Mouse (Mus musculus) kidney, adult 2 months (tissue): Measurements from ENCODE around the gene Olfr287. TPM values are rescaled to one million over a fixed set of nuclear protein-coding genes. Genes with fewer than 3 reads are reported as not detected.

Experiments used
- DNase-seq: peaks from one replicate; pipeline ENCODE4 v3.0.0; 2021
- H3K27ac ChIP-seq: fragments of 200-500 bp; 2 replicates; pipeline ENCODE4 v1.5.1; 2012; ENCODE audit warnings: low read depth, low read length, control low read depth, inconsistent platforms; ENCODE audit not compliant: insufficient read depth
- H3K27me3 ChIP-seq: fragments of 200-500 bp; replicated peaks from 2 replicates; pipeline ENCODE4 v1.6.1; 2012; ENCODE audit warnings: mild to moderate bottlenecking, moderate library complexity, low read length, inconsistent platforms; ENCODE audit not compliant: control insufficient read depth, insufficient read depth
- H3K36me3 ChIP-seq: fragments of 200-500 bp; 2 replicates; pipeline ENCODE4 v1.6.1; 2012; ENCODE audit warnings: mild to moderate bottlenecking, moderate library complexity, low read length, inconsistent platforms; ENCODE audit not compliant: control insufficient read depth, insufficient read depth
- H3K4me1 ChIP-seq: fragments of 200-500 bp; 2 replicates; pipeline ENCODE4 v1.6.1; 2011; ENCODE audit warnings: low read length; ENCODE audit not compliant: control insufficient read depth, insufficient read depth
- H3K4me3 ChIP-seq: fragments of 200-500 bp; 2 replicates; pipeline ENCODE4 v1.5.1; 2011; ENCODE audit warnings: mild to moderate bottlenecking, low read depth, low read length, control low read depth; ENCODE audit not compliant: insufficient read depth
- CTCF ChIP-seq: fragments of 200-500 bp; conservative IDR thresholded peaks from 2 replicates; pipeline ENCODE4 v1.5.1; 2011; ENCODE audit warnings: low read depth, mild to moderate bottlenecking, control low read depth, low read length, moderate library complexity, mixed read lengths; ENCODE audit not compliant: insufficient read depth, insufficient read length
- POLR2A ChIP-seq: fragments of 200-500 bp; IDR thresholded peaks from one replicate; pipeline ENCODE4 v1.6.1; 2011; ENCODE audit warnings: low read depth, low read length, control low read depth
- WGBS: fragments of 180-500 bp; shearing (Covaris S2); methylation state at CpG from one replicate; pipeline ENCODE4 v1.1.7; 2018; 5-methylcytosine and 5-hydroxymethylcytosine counted together
- polyA plus RNA-seq: library from polyadenylated mRNA; depleted of rRNA; stranded (reverse); fragments of >200 nt; gene quantifications from 2 replicates; pipeline ENCODE4 v1.2.3, GENCODE M21; 2012

Gene Olfr287
- polyA plus RNA-seq, 1 experiment = not detected

DNA sequence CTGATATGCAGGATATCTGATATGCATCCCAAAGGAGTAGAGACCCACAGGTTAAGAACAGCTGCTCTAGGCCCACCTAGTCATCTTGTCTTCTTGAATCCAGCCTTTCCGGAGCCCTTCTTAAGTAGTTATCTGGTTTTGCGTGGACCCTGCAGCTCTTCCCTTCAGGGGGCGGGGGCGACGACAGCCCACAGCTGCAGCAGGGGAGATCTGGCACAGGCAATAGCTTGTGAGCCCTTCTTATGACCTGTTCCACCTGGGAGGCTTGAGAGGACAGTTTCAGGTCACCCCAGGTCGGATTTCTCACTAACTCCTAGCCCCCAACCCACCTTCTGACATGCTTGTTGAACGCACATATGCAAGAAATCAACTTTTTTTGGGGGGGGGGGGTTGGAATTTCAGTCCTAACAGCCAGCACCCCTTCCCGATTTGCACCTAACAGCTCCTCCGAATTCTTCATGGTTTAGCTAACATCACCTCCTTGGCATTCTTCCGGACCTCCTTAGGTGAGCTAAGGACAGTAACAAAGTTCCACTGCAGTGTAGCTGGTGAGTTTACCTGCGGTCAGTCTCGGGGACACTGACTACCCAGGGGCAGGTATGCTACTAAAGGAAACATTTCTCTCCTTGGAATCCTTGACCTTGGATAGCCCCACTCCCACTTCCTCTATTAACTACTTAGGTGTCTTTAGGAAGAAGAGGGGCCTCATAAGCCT is 38.8 kb downstream of the Olfr287 start:
- 35% methylated on average over 12 of the region's 12 CpGs for WGBS
- DNase-seq = peak; percentile 57
- H3K27ac ChIP-seq = no peak overlapping the region
- H3K4me1 ChIP-seq = peaks cover 3% of the 10 kb centered on the region; the same call in 1 of the 2 replicates
- H3K36me3 ChIP-seq = no peaks in the 10 kb centered on the region
- TF ChIP-seq CTCF = no peak
- no peak for TF ChIP-seq POLR2A
- H3K27me3 ChIP-seq = no peaks in the 10 kb centered on the region
- no peak overlapping the region for H3K4me3 ChIP-seq

DNA sequence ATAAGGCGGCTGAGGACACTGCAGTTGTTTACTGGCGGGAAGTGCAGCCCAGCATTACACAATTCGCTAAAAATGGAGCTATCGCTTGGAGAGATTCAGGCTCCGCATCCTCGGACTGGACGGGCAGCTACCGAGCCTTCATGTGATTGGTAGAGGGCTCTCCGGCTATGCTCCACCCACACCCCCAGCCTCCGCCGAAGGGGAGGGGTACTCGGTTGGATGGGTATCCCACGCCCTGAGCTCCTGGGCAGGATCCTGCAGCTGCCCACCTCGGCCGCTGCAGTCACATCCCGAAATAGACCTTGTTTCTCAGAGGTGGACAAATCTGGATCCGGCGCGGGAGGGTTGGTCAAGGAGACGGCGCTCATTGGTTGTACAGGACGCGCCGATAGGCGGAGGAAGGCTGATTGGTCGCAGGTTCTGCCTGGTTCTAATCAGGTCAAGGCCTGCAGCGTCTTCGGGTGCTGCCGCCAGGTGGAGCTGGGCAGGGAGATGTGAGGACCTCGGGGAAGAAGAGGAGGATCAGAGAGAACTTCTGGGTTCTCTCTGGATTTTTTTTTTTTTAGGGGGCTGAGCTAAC is 39.6 kb downstream of the Olfr287 start:
- Histone ChIP-seq H3K4me1 (peaks cover 3% of the 10 kb centered on the region; the same call in 1 of the 2 replicates), H3K4me3 (peak overlapping the region; percentile 56), H3K36me3 (no peaks in the 10 kb centered on the region), H3K27me3 (no peaks in the 10 kb centered on the region), H3K27ac (peak overlapping the region; percentile 32; the same call in 1 of the 2 replicates)
- under 1% methylated on average over 30 of the region's 30 CpGs for WGBS
- TF ChIP-seq POLR2A (no peak), CTCF (peak; percentile 78)
- DNase-seq = peak; percentile 95

DNA sequence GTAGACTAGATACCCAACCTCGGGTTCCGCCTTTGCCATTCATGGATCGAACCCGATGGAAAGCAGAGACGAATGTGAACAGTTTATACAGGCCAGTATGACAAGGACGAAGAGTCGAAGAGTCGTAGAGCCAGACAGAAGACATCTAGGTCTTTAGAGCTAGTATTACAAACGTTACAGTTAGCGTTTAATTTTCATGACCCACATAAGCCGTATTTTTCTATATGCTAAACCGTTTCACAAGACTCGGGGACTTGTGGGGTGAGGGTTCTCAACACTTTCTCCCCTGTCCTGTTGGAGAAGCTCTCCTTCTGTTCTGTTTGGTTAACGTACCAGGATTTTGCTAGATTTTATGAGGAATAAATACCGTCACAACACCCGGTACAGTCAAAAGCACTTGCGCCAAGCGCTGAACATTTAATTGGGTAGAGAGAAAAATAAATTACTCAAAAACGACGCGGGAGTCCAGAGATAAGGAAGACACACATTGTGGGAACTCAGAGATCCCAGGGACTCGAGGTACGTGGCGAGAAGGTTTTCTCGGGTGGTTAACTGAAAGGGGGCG is 40.2 kb downstream of the Olfr287 start:
- Histone ChIP-seq H3K27me3 (no peaks in the 10 kb centered on the region), H3K27ac (peak overlapping the region; percentile 32; the same call in 1 of the 2 replicates), H3K4me1 (peaks cover 3% of the 10 kb centered on the region; the same call in 1 of the 2 replicates), H3K4me3 (peak overlapping the region; percentile 56), H3K36me3 (no peaks in the 10 kb centered on the region)
- whole genome bisulfite sequencing = 12% methylated on average over 26 of the region's 26 CpGs
- DNase-seq = no peak
- TF ChIP-seq POLR2A (no peak), CTCF (no peak)

DNA sequence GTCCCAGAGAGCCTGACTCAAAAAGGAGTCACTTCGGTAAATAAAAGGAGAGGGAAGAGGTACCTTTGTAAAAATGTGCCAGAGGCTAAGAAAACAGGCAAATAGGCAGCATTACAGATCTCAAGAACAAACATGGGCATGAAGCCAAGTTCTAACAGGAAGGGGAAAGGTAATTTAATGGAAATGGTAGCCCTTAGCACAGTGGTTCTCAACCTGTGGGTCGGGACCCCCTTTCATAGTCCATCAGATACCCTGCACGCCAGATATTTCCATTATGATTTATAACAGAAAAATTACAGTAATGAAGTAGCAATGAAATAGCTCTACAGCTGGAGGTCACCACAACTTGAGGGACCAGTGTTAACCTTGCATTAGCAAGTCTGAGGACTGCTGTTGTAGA is 43.5 kb downstream of the Olfr287 start:
- Histone ChIP-seq H3K27ac (no peak overlapping the region), H3K27me3 (no peaks in the 10 kb centered on the region), H3K36me3 (no peaks in the 10 kb centered on the region), H3K4me1 (peaks cover 3% of the 10 kb centered on the region; the same call in 1 of the 2 replicates), H3K4me3 (no peak overlapping the region)
- TF ChIP-seq CTCF = no peak
- TF ChIP-seq POLR2A = no peak
- DNase-seq = no peak
- WGBS = 53% methylated on average over 3 of the region's 3 CpGs

DNA sequence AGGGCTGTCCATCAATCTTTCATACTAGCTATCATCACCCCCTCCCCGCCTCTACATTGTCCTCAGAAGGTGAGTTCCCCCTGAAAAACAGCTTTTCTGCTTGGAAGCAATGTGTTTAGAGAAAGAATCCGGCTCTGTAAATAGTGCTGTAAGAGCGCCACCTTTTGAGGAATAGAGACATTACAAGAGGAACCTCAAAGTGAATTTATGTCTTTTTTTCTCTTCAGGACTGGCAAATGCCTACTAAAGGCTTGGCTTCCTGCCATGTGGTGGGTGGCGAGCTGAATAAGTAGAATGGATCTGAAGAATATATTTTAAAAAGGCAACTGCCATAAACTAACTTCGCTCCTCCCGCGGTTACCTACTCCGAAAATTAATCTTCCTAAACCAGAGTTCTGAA is 47.0 kb downstream of the Olfr287 start:
- 28% methylated on average over 8 of the region's 8 CpGs for WGBS
- 0 out of 2 replicates have a peak, but pooled peaks have one; percentile 6 for TF ChIP-seq CTCF
- no peak for TF ChIP-seq POLR2A
- H3K36me3 ChIP-seq = no peaks in the 10 kb centered on the region

DNA sequence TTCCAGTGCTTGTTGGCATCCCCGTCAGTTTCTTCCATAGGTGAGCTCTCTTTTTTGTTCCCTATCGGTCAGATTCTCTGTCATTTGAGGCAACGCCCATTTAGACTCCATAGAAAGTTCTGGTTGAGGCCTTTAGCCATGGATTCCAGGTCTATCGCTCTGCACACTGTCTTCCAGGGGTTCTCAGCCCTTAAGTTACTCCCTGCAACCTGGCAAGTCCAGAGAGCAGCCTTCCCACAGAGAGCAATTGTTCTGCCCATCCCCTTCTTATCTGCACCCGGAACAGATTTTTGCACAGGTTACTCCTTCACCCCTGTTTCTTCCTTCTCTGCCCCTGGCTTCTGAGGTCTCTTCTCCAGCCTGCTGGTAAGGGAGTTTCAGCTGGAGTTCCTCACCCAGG is 48.7 kb downstream of the Olfr287 start:
- DNase-seq = no peak
- Histone ChIP-seq H3K27ac (no peak overlapping the region), H3K4me1 (no peaks in the 10 kb centered on the region), H3K36me3 (no peaks in the 10 kb centered on the region), H3K27me3 (0 out of 2 replicates have a peak, but pooled peaks cover 3% of the 10 kb centered on the region), H3K4me3 (no peak overlapping the region)
- TF ChIP-seq CTCF = no peak
- no peak for TF ChIP-seq POLR2A
- 84% methylated on average over 5 of the region's 5 CpGs for WGBS

More for the DNA sequence above, 47.0 kb downstream of the Olfr287 start:
- H3K4me1 ChIP-seq = no peaks in the 10 kb centered on the region
- H3K27ac ChIP-seq = no peak overlapping the region
- no peaks in the 10 kb centered on the region for H3K27me3 ChIP-seq
- no peak overlapping the region for H3K4me3 ChIP-seq
- peak; percentile 38 for DNase-seq

DNA sequence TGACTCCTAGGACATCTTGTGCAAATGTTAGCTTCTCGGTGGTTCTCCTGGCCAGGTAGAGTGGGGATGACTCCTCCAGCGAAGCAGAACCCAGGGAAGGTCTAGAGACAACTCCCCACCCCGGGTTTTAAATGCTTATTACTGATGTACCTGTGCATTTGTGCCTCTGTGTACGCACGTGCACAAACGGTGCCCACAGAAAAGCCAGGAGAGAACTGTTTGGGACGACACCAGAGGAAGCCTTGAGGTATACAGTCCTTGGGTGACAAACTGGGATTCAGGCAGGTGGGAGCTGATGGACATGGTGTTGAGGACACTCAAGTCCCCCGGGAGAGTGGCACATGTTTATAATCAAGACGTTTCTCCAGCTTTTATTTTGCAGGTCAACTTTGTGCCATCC is 49.9 kb downstream of the Olfr287 start:
- TF ChIP-seq CTCF = no peak
- TF ChIP-seq POLR2A = no peak
- 68% methylated on average over 9 of the region's 9 CpGs for WGBS
- DNase-seq = no peak

More for the DNA sequence above, 49.9 kb downstream of the Olfr287 start:
- Histone ChIP-seq H3K27ac (no peak overlapping the region), H3K4me3 (no peak overlapping the region), H3K36me3 (no peaks in the 10 kb centered on the region), H3K27me3 (0 out of 2 replicates have a peak, but pooled peaks cover 4% of the 10 kb centered on the region), H3K4me1 (no peaks in the 10 kb centered on the region)
